Mouse (Mus musculus): ENCODE measurements around the gene St14.

St14 gene

DNA sequence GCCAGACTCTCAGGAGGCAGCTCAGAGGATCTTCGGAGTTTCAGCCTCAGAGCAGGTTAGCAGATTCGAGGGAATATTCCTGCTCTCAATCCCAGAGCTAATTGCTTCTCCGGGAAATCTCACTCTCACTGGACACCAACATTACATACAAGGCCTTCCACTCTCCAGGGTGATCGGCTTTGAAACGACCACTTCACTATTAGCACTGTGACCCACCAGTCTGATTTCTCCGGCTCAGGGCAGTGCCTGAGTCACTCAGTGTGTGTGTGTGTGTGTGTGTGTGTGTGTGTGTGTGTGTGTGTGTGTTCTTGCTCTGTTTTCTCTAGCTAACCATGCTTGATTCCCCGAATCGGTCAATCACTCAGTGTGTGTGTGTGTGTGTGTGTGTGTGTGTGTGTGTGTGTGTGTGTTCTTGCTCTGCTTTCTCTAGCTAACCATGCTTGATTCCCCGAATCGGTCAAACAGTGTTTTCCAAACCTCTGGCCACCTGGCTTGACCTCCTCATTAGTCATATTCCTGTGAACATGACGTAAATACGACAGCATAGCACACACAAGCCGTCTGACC, 9.1 kb downstream of the St14 start:
- no peak for DNase-seq (ENCODE audit: low read depth, low spot score)

DNA sequence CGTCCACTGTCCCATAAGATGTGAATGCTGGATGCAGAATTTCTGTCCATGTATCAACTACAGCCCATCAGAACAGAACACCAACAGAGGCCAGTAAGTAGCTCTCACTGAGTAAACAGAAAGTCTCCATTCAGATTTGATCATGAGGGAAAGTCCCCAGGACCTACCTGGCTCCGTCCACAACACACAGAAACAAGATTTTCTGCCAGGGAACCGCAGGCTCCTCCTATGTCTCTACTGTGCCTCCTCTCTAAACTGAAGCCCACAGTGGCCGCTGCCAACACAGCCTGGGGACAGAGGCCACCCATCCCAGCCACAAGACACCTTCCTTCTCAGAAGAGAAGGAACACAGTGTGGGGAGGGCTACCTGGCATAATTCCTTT, 11.1 kb downstream of the St14 start:
- DNase-seq (ENCODE audit: low read depth, low spot score), result no peak

DNA sequence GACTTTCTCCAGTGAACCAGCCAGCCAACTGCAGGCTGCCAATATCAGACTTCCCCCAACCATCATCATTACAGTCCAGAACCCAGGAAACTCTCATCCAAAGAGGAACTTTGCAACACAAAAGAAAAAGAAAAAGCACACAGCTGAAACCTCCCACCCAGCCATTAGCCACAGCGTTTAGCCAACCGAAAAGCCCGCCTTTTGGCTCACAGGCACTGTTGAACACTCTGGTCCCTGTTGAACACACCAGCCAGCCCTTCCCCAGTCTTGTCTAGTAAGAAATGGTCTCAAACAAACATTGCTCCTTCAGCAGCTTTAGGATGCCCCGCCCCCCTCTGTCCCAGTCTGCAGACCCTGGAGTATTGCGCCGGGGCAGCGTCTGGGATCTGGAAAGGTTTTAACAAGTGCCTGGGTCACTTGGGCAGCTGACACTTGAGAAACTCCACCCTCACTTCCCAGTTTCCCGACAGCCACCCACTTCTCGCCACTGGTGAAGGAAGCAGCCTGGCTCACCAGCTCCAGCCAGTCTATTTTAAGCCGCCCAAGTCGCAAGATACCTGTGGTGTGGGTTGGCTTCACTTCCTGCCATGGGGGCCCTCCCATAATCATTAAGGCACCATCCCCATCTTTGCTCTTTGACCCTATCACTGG, 11.6 kb downstream of the St14 start:
- DNase-seq (ENCODE audit: low read depth, low spot score), result no peak

DNA sequence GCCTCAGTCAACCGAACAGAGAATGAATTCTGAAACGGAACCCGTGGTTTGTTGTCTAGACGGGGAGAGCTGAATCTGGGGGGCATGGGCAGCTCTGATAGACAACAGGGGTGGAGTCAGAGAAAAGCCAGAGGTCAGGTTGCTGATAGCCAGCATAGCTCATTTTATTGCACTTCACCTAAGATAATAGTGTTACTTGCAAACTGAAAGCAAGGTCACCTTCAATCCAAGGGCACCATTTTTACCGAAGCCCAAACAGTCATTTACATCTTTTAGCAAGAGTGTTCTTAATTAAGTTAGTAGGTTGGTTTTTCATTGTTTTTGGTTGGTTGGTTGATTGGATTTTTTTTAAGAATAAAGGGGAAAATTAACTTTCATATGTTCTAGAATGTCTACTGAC, 12.2 kb downstream of the St14 start:
- no peak for DNase-seq (ENCODE audit: low read depth, low spot score)

DNA sequence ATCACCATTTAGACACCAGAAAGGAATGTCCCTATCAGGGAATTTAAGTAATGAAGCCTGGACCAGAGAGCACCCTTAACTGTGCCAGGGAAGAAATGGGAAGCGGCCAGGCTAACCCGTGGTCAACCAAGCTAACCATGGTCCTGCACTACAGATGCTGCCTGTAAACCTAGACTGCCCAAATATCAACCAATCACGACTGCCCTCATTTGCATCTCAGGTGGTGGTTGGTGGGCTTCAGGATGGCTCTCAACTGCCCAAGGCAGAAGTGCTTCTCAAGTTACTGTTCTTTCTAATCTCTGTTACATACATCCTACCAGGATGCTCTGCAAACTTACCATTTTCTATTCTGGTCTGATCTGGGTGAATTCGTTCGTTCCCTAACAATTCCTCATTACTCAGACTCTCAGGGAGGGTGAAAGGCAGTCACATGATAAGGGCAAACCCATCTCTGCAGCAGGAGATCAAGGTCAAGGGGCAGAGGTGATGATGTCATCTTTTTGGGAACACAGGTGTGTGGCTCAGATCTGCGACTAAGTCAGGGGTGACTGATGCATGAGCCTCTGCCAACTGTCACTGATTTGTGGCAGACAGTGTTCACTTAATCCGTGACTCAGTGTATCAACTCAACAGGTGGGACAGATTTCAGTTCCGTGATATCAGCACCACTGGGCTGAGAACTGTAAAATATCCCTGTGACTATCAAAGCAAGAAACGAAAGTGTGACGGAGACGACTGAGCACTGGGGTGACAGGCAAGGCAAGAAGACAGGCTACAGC, 12.9 kb downstream of the St14 start:
- DNase-seq (ENCODE audit: low read depth, low spot score), result peak; percentile 47

DNA sequence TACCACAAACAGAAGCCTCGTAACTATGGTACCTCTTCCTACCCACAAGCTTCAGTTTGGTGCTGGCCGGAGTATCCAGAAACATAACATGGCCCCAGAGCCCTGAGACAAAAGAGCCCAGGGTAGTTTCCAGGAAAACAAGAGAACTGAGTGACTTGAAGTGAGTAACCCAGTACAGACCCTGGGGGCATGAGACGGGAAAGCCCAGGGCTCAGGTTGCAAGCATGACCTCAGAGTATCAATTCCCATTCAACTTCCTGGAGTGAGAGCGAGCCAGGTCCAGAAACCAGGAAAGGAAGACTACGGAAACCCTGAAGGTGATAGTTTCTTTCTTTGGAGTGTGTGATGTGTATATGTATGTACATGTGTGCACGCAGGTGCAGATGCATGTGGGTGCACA, 14.2 kb downstream of the St14 start:
- peak; percentile 61 for DNase-seq (ENCODE audit: low read depth, low spot score)

DNA sequence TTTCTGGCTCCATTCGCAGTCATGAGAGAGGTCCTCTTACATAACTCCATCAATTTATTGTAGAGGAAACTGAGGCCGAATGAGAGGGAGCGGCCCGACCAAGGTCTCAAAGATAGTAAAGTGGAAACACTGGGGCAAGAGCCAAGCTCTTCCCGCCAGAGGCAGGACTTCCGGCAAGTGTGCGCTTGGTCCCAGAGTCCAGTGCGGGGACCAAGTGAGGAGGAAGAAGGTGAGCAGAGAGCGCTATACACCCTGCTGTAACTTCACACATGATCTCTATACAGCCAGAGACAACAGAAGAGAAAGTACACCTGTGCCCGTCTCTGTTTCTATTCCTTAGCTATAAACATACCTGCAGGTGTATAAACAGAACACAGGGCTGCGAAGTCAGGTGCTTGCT, 14.6 kb downstream of the St14 start:
- no peak for DNase-seq (ENCODE audit: low read depth, low spot score)

DNA sequence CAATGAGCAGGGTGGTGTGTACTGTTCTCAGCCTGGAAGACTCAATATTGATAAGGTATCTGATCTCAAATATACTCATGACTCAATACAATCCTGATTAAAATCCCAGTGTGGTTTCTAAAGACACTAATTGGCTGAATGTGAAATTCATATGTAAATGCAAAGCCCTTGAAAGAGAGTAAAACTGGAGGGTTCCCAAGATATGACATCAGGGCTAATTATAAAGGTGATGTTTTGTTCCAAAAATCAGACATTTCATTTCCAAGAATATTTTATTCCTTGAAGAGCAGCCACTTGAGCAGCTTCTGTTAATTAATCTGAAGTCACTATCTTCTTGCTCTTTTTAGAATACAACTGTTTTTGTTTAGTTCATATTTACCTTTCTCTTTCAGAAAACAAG, 16.1 kb downstream of the St14 start:
- no peak for DNase-seq (ENCODE audit: low read depth, low spot score)

DNA sequence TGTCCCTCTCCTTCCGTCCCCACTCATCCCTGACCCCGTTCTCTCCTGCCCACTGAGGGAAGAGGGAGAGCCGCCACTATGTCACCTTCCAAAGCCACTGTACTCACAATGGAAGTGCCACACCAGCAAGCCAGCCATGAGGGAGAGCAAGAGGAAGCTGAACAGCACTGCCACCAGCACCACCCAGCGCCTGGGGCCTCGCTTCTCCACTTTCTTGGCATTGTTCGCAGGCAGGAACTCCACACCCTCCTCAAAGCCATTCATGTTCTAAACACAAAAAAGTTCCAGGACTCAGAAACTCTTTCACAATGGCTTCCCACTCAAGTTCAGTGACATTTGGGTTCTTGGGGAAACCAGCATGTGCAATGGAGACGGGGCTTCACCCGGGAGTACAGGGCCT, 23.2 kb downstream of the St14 start:
- DNase-seq (ENCODE audit: low read depth, low spot score), result no peak

DNA sequence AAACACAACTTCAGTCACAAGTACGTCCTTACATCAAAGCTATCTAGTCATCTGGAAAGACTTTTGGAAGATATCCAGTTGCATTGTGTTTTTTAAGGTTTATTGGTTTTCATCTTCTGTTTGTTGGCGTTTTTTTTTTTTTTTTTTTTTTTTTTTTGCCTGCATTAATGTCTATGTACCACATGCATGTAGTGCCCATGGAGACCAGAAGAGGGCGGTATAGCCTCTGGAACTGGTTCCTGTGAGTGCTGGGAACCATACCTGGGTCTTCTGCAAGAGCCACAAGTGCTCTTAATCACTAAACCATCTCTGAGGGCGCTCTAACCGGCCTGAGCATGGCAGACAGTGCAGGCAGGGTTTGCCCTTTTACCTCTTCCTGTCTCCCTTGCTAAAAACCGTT, 33.5 kb downstream of the St14 start:
- no peak for DNase-seq (ENCODE audit: low read depth, low spot score)

DNA sequence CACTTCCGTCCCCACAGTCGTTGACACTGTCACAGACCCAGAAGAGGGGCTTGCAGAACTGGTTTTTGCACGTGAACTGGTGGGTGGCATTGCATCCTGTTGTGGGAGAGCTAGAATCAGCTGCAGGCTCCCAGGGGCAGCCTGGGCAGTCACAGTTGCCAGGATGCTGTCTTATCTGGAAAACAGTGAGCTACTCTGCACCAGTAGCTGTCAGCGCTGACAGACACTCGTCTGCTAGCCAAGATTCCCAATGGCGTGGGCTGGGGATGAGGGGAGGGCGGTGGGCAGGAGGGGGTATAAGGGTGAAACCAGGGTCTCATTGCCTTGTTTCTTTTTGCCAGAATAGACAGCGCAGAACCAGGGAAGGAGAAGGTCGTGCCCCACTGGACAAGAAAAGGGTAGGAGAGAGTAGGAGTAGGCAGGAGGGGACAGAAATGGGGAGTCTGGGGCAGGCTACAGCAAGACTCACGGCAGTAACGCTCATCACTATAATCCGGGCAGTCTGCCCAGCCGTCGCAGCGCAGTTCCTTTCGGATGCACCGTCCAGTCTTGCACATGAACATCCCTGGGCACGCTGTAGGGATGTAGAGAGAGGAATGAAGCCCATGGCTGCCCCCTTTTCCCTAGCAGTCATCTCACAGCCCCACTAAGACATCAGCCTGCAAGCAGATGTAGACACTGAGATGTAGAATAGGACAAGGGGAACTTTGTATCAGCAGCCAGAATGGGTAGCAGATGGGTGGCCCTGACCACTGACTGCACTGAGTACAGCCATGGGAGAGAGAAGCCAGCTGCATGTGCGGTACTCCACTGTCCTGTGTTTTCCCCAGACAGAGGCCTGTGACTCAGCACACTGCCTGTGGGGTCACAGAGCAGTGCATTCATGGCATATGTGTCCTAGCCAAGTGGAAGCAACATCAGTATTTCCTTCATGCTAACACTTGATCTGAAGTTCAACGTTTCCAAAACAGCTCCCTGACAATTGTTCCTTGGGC, 34.3 kb downstream of the St14 start:
- no peak for DNase-seq (ENCODE audit: low read depth, low spot score)

DNA sequence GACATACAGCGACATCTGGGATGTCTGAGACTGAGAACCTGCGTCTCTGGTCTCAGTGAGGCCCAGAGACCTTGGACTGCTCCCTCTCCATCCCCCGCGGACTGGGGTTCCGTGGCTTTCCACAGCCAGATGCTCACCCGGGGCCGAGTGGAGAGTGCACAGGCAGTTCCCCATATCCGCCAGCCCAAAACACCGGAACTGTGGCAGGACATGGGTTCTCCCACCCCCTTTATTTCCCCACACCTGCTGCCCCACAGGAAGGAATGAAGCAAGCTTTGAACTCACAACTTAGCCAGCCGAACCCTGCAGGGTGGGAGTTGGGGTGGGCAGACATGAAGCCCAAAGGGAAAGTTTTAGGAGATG, 38.8 kb downstream of the St14 start:
- no peak for DNase-seq (ENCODE audit: low read depth, low spot score)

DNA sequence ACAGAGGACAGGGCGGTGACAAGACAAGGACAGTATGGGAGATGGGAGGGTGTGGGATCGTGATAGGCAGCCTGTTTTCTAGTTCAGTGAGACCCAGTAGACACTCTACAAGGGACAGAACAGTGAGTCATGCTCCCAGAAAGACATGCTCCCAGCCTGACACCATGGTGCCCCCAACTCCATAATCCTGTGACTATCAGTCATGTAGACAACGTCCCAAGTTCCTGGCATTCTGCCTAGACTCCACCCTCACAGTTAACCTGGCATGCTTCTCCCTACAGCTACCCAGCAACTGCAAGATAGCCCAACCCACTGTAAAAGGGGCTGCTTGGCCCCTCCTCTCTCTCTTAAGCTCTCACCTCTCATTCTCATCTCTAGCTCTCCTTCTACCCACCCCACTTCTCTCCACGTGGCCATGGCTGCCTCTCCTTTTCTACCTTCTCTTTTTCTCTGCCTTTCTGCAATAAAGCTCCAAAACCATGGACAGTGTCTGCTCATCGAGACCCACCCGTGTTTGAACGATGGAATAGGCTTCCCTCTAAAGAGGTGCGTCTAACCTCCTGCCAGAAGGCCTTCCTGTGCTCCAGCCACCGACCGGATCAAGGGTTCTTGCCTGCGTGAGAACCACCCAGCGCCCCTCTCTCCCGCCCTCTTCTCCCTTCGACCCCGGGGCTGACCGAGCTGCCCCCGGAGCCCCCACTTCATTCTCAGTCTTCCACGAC, 39.4 kb downstream of the St14 start:
- DNase-seq (ENCODE audit: low read depth, low spot score), result no peak

DNA sequence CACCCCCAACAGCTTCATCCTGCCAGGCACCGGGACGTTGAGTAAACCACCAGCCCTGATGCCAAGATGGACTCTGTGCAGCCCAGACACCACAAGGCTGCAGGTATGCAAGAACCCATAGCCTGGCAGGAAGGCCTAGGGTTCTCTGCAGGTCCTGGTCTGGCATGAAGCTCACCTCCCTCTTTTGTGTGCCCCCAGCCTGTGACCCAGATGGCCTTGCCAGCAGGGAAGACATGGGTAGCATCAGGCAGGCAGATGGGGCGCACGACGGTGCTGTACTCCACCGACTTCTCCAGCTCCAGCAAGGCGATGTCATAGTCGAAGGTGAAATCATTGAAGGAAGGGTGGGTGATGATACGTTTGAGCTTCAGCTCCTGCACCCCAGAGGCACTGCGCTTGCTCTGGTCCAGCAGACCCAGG, 40.5 kb downstream of the St14 start:
- DNase-seq (ENCODE audit: low read depth, low spot score), result no peak

DNA sequence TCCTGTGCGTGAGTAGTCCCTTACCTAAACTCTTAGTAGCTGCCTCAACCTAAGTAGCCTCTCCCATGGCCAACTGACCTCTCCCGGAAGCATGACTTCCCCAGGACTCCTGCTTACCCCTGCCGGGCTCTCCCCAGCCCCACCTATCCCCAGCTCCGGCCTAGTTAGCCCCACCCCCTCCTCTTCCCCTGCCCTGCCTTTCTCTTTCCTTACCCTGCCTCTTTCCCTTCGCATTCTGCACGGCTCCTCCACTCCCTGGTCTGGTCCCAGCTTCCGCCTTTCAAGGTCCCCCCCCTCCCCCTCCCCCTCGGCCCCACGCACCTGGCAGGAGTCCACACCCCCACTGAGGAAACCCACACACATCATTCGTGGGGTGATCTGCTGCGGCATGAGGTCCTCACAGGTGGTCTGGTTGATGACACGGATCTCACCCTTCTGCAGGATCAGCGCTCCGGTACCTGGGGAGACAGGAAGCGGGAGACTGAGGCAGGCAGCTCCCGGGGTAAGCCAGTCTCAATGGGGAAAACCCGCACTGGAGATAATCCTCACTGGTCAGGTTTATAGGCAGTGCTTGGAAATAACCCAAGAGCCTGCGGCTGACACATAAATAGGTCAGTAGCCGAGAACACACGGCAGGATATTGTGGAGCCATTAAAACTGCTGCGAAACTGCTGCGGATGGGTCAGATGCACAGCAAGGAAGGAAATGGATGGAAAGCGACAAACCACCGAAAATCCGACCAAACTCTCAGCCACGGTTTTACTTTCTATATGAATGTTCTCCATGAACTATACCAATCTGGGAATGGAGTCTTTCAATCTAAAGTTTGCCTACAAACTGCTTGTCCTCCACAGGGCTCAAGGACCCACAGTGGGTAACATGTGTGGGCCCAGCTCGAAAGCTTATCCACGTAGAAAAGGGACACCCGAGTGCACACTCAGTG, 41.3 kb downstream of the St14 start:
- no peak for DNase-seq (ENCODE audit: low read depth, low spot score)

DNA sequence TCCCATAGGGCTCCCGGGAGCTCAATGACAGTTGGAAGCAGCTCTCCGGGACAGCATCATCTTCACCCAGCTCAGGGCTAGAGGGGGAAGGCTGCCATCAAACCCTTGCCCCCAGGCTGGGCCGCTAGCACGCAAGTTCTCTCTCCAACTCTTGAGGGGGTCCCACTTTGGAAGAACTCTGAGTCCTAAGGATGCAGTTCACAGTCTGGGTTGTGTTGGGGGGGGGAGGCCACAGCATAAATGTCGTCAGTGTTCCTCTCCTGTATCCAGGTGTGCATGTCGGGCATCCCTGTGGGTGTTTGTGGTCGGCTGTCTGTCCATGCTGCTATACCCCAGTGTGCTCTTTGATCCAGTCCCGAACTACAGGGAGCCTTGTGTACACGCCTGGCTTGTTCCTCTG, 42.1 kb downstream of the St14 start:
- DNase-seq (ENCODE audit: low read depth, low spot score), result no peak

DNA sequence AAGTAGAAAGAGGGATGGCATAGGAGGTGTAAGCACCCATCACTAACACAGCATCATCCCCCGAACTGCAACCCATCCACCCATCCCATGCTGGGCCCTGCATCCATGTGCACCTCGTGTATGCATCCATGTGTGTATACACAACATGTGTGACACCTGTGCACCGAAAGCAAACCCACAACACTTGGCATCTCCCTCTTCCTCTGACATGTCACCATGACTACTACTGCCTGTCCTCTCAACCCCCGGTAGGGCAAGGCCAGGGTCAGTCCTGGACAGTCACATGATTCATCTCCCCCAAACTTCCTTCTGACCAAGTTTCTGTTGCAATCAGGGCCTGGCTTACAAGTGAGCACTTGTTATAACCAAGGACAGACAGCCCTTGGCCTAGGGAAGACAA, 42.8 kb downstream of the St14 start:
- no peak for DNase-seq (ENCODE audit: low read depth, low spot score)

DNA sequence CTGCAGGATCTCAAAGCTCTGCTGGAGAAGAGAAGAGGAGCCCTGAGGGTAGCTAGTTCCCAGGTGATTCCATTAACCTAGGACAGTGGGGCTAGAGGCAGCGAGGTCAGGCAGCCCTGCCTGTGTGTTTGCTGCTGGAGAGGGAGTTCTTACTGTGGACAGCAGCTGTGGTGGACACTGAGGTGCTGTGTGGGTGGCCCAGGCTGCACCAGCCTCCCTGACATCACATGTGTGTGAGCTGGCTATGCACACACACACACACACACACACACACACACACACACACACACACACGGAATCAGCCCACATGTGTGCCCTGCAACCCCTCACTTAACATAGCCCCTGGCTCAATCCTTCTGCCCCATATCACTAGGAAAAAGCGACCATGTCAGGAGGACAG, 43.5 kb downstream of the St14 start:
- no peak for DNase-seq (ENCODE audit: low read depth, low spot score)

DNA sequence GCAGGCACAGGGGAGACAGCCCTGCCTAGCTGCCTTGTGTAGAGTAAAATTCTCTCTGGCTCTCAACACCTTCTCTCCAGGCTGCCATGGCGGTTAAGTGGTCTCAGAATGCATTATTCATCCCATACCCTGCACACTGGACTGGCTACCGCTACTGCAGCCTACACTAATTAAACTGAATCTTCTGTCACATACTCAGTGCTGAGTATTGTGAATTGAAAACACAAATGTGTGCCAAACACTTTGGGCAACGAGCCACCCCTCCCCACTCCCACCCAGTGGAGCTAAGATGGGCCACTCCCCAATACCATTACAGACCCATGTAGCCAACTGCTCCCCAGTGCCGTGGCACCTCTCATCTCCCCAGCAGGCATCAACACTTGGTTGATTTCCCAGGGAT, 44.2 kb downstream of the St14 start:
- DNase-seq (ENCODE audit: low read depth, low spot score), result no peak

DNA sequence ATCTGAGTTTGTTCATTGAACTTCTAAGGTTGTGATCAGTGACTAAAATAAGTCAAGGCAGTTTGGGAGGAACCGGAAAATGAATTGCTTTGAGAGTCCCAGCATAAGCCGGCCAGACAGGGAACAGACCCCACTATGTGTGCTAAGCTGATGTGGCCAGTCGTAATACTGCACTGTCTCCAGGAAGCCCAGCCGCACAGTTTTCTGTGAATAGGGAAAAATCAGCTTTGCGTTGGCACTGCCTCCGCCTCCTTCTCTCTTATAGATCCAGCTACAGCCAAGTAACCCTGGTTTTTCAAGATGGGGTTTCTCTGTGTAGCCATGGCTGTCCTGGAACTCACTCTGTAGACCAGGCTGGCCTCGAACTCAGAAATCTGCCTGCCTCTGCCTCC, 44.9 kb downstream of the St14 start:
- no peak for DNase-seq (ENCODE audit: low read depth, low spot score)
